Mouse (Mus musculus) liver, embryonic 14.5 days (tissue): ENCODE results near the gene Spty2d1. TPM values are rescaled to one million over a fixed set of nuclear protein-coding genes. Genes with fewer than 3 reads are reported as not detected.
"Not testable (repeated sequence)": the region's sequence is repeated elsewhere in the genome, so short reads cannot be mapped to it uniquely, and the experiment has no call there.

Experiments used
- ATAC-seq: fragments of 200-750 bp; cut with Nextera tagmentation; 2 replicates; pipeline ENCODE4 v1.8.0; 2017; ENCODE audit warnings: moderate number of reproducible peaks, mild to moderate bottlenecking, moderate library complexity; ENCODE audit not compliant: insufficient read depth
- DNase-seq, 3 experiments: peaks; one replicate each; pipeline ENCODE4 v3.0.0-alpha.2; 2012 to 2013; ENCODE audit warnings: low read depth in 3 of 3, low spot score in 3 of 3
- H3K27ac ChIP-seq: fragments of 300-500 bp; sonication (generic); 2 replicates; pipeline ENCODE4 v1.5.1; 2014; ENCODE audit warnings: moderate library complexity, mild to moderate bottlenecking, control low read depth, inconsistent platforms
- H3K27me3 ChIP-seq: fragments of 300-500 bp; sonication (generic); 2 replicates; pipeline ENCODE4 v1.6.1; 2014; ENCODE audit warnings: mild to moderate bottlenecking, low read length, moderate library complexity; ENCODE audit not compliant: control insufficient read depth, insufficient read depth
- H3K36me3 ChIP-seq: fragments of 300-500 bp; sonication (generic); replicated peaks from 2 replicates; pipeline ENCODE4 v1.6.1; 2014; ENCODE audit warnings: low read depth; ENCODE audit not compliant: control insufficient read depth, insufficient read depth
- H3K4me1 ChIP-seq, 2 experiments: fragments of 200-500 bp in 1 of 2; fragments of 300-500 bp in 1 of 2; sonication (generic) in 1 of 2; replicated peaks; 2 replicates each; pipeline ENCODE4 v1.6.1; 2012 to 2014; ENCODE audit warnings: antibody characterized with exemption in 1 of 2, inconsistent platforms in 1 of 2, low read length in 1 of 2; ENCODE audit not compliant: control insufficient read depth in 2 of 2, insufficient read depth in 2 of 2
- H3K4me2 ChIP-seq: fragments of 300-500 bp; sonication (generic); 2 replicates; pipeline ENCODE4 v1.6.1; 2014; ENCODE audit warnings: low read depth, mild to moderate bottlenecking, control low read depth, moderate library complexity
- H3K4me3 ChIP-seq, 2 experiments: fragments of 200-500 bp in 1 of 2; fragments of 300-500 bp in 1 of 2; sonication (generic) in 1 of 2; 2 replicates each; pipeline ENCODE4 v1.5.1; 2012 to 2014; ENCODE audit warnings: low read depth in 2 of 2, low read length in 2 of 2, mild to moderate bottlenecking in 2 of 2, control low read depth in 1 of 2, inconsistent platforms in 1 of 2, moderate library complexity in 1 of 2; ENCODE audit not compliant: insufficient read depth in 1 of 2
- H3K9ac ChIP-seq: fragments of 300-500 bp; sonication (generic); replicated peaks from 2 replicates; pipeline ENCODE4 v1.6.1; 2014; ENCODE audit warnings: mild to moderate bottlenecking, control low read depth, moderate library complexity
- H3K9me3 ChIP-seq: fragments of 300-500 bp; sonication (generic); 2 replicates; pipeline ENCODE4 v1.6.1; 2016; ENCODE audit warnings: low read length, mixed read lengths; ENCODE audit not compliant: control insufficient read depth
- CTCF ChIP-seq: IDR thresholded peaks from 2 replicates; pipeline ENCODE4 v1.5.1; 2016; ENCODE audit warnings: antibody characterized with exemption, low read depth, control low read depth
- EP300 ChIP-seq: IDR thresholded peaks from 2 replicates; pipeline ENCODE4 v1.6.1; 2016; ENCODE audit warnings: antibody characterized with exemption, low read depth
- WGBS: fragments of 180-500 bp; shearing (Covaris S2); extraction: QIAGEN DNeasy Blood & Tissue Kit; methylation state at CpG from one replicate; pipeline ENCODE4 v1.1.7; 2014; ENCODE audit not compliant: insufficient replicate concordance; 5-methylcytosine and 5-hydroxymethylcytosine counted together
- polyA plus RNA-seq, 2 experiments: library from polyadenylated mRNA; depleted of rRNA in 1 of 2; stranded (reverse) in 1 of 2; unstranded in 1 of 2; fragments of >200 nt; fragmentation: Nextera tagmentation in 1 of 2; extraction: Ambion mirVana in 1 of 2; gene quantifications; 2 replicates each; pipeline versions ENCODE4 v1.2.1 to v1.2.3; 2012 to 2014

Gene Spty2d1
- polyA plus RNA-seq, 2 experiments: 5.9 to 10.1 TPM

GRCm38 (mm10) chr7:47030517-47031193, 22.4 kb upstream of the Spty2d1 start:
- ATAC-seq (no peak), DNase-seq (no peak)
- Histone ChIP-seq H3K4me3 (no peak overlapping the region), H3K9me3 (no peaks in the 10 kb centered on the region), H3K4me2 (no peak overlapping the region), H3K4me1 (no peaks in the 10 kb centered on the region), H3K9ac (no peak overlapping the region), H3K27me3 (no peaks in the 10 kb centered on the region), H3K36me3 (no peaks in the 10 kb centered on the region), H3K27ac (no peak overlapping the region)
- no peak for TF ChIP-seq EP300
- 75% methylated on average over 9 of the region's 9 CpGs for WGBS

- DNase-seq: no peak
- Histone ChIP-seq H3K4me1 (no peaks in the 10 kb centered on the region), H3K36me3 (no peaks in the 10 kb centered on the region), H3K4me3 (no peak overlapping the region), H3K9ac (no peak overlapping the region), H3K4me2 (no peak overlapping the region), H3K27me3 (no peaks in the 10 kb centered on the region; the same call in 1 of the 2 replicates), H3K27ac (no peak overlapping the region), H3K9me3 (no peaks in the 10 kb centered on the region)
- no peak; the same call in 1 of the 2 replicates for TF ChIP-seq CTCF
- TF ChIP-seq EP300: no peak
- no peak for ATAC-seq
- WGBS: 87% methylated on average over 1 of the region's 1 CpGs
Measured at GRCm38 (mm10) chr7:47027520-47027919, 19.3 kb upstream of the Spty2d1 start.

GRCm38 (mm10) chr7:47026899-47027298, 18.7 kb upstream of the Spty2d1 start:
- H3K4me2 ChIP-seq, H3K36me3 ChIP-seq, H3K9me3 ChIP-seq, H3K4me1 ChIP-seq, H3K9ac ChIP-seq, DNase-seq, H3K27me3 ChIP-seq, H3K4me3 ChIP-seq, ATAC-seq, H3K27ac ChIP-seq: not testable (repeated sequence)
- 61% methylated on average over 3 of the region's 3 CpGs for WGBS

- no peak overlapping the region for H3K4me2 ChIP-seq
- DNase-seq: no peak
- WGBS: 61% methylated on average over 9 of the region's 9 CpGs
Measured at GRCm38 (mm10) chr7:47025429-47025828, 17.2 kb upstream of the Spty2d1 start.

GRCm38 (mm10) chr7:47024454-47024853, 16.2 kb upstream of the Spty2d1 start:
- Histone ChIP-seq H3K4me1 (no peaks in the 10 kb centered on the region), H3K27ac (no peak overlapping the region), H3K9me3 (no peaks in the 10 kb centered on the region), H3K9ac (no peak overlapping the region), H3K4me2 (no peak overlapping the region), H3K36me3 (no peaks in the 10 kb centered on the region), H3K4me3 (no peak overlapping the region), H3K27me3 (no peaks in the 10 kb centered on the region; the same call in 1 of the 2 replicates)
- TF ChIP-seq CTCF (no peak), EP300 (no peak)
- DNase-seq: no peak
- no peak for ATAC-seq
- WGBS: 64% methylated on average over 7 of the region's 7 CpGs

More at GRCm38 (mm10) chr7:47025429-47025828, 17.2 kb upstream of the Spty2d1 start:
- H3K9me3 ChIP-seq: no peaks in the 10 kb centered on the region
- no peaks in the 10 kb centered on the region; the same call in 1 of the 2 replicates for H3K27me3 ChIP-seq
- no peaks in the 10 kb centered on the region for H3K36me3 ChIP-seq
- H3K4me1 ChIP-seq: no peaks in the 10 kb centered on the region
- no peak overlapping the region for H3K27ac ChIP-seq
- H3K4me3 ChIP-seq: no peak overlapping the region
- ATAC-seq: no peak
- TF ChIP-seq CTCF (no peak), EP300 (no peak)
- H3K9ac ChIP-seq: no peak overlapping the region
